Mouse (Mus musculus) forebrain, postnatal 0 days (tissue): ENCODE data around the gene Rplp2. TPM values are rescaled to one million over a fixed set of nuclear protein-coding genes. Genes with fewer than 3 reads are reported as not detected.
A peak's percentile ranks its signal among the peaks of the same experiment; 100 is the strongest.

Experiments used
- ATAC-seq: fragments of 200-750 bp; cut with Nextera tagmentation; 2 replicates; pipeline ENCODE4 v1.8.0; 2017; ENCODE audit warnings: mild to moderate bottlenecking, moderate library complexity
- DNase-seq: peaks from one replicate; pipeline ENCODE4 v3.0.0-alpha.2; 2015
- H3K27ac ChIP-seq: fragments of 300-500 bp; sonication (generic); 2 replicates; pipeline ENCODE4 v1.5.1; 2014; ENCODE audit warnings: low read depth, mild to moderate bottlenecking, antibody characterized with exemption, low read length, moderate library complexity, mixed read lengths
- H3K27me3 ChIP-seq: fragments of 300-500 bp; sonication (generic); 2 replicates; pipeline ENCODE4 v1.6.1; 2014; ENCODE audit warnings: mild to moderate bottlenecking, low read length, mixed read lengths; ENCODE audit not compliant: insufficient read depth
- H3K36me3 ChIP-seq: fragments of 300-500 bp; sonication (generic); 2 replicates; pipeline ENCODE4 v1.6.1; 2014; ENCODE audit warnings: mild to moderate bottlenecking, moderate library complexity; ENCODE audit not compliant: insufficient read depth
- H3K4me1 ChIP-seq: fragments of 300-500 bp; sonication (generic); 2 replicates; pipeline ENCODE4 v1.6.1; 2014; ENCODE audit warnings: antibody characterized with exemption; ENCODE audit not compliant: insufficient read depth
- H3K4me2 ChIP-seq: fragments of 300-500 bp; sonication (generic); 2 replicates; pipeline ENCODE4 v1.6.1; 2014; ENCODE audit warnings: low read depth, mild to moderate bottlenecking, moderate library complexity
- H3K4me3 ChIP-seq: fragments of 300-500 bp; sonication (generic); 2 replicates; pipeline ENCODE4 v1.5.1; 2014; ENCODE audit warnings: low read depth, low read length, mixed read lengths
- H3K9ac ChIP-seq: fragments of 300-500 bp; sonication (generic); 2 replicates; pipeline ENCODE4 v1.6.1; 2014; ENCODE audit warnings: mild to moderate bottlenecking
- H3K9me3 ChIP-seq: fragments of 300-500 bp; sonication (generic); 2 replicates; pipeline ENCODE4 v1.6.1; 2016; ENCODE audit warnings: low read length
- CTCF ChIP-seq: sonication (generic); IDR thresholded peaks from 2 replicates; pipeline ENCODE4 v1.5.1; 2016; ENCODE audit warnings: antibody characterized with exemption, control low read depth, low read depth
- WGBS: fragments of 180-500 bp; shearing (Covaris S2); extraction: QIAGEN DNeasy Blood & Tissue Kit; methylation state at CpG from one replicate; pipeline ENCODE4 v1.1.7; 2014; 5-methylcytosine and 5-hydroxymethylcytosine counted together
- polyA plus RNA-seq: library from polyadenylated mRNA; unstranded; fragments of >200 nt; fragmentation: Nextera tagmentation; extraction: Ambion mirVana; gene quantifications from 2 replicates; pipeline ENCODE4 v1.2.1, GENCODE M21; 2015
- total RNA-seq: library from RNA; depleted of rRNA; stranded (reverse); fragments of >200 nt; gene quantifications from 2 replicates; pipeline ENCODE4 v1.2.3, GENCODE M21; 2014

The Rplp2 gene
- total and polyA plus RNA-seq, 2 experiments from 2014 or later = 312 to 868 TPM

GRCm38 (mm10) chr7:141474160-141474559 is 27.0 kb downstream of the Rplp2 start:
- no peak overlapping the region for H3K27ac ChIP-seq
- no peak for ATAC-seq
- H3K4me3 ChIP-seq = peak overlapping the region; percentile 69
- 9% methylated on average over 5 of the region's 5 CpGs for WGBS
- TF ChIP-seq CTCF = no peak
- peak overlapping the region; percentile 71 for H3K4me2 ChIP-seq
- peaks cover 23% of the 10 kb centered on the region for H3K36me3 ChIP-seq
- H3K9me3 ChIP-seq = no peaks in the 10 kb centered on the region
- H3K9ac ChIP-seq = peak overlapping the region; percentile 91
- peaks cover 12% of the 10 kb centered on the region for H3K4me1 ChIP-seq
- no peak for DNase-seq
- no peaks in the 10 kb centered on the region for H3K27me3 ChIP-seq

GRCm38 (mm10) chr7:141475011-141475804 is 28.0 kb downstream of the Rplp2 start, which contains the start of the genes Polr2l and Tspan4:
Gene Polr2l (minus strand): TSS chr7:141475132.
Gene Tspan4 (plus strand): TSS chr7:141475240.
- DNase-seq (peak; percentile 91), ATAC-seq (peak; percentile 93)
- H3K27ac ChIP-seq = peak within 1 kb of the TSS; percentile 83
- H3K9me3 ChIP-seq = no peaks in the 10 kb centered on the region
- H3K4me2 ChIP-seq = peak within 1 kb of the TSS; percentile 71
- H3K4me1 ChIP-seq = peaks cover 9% of the 10 kb centered on the region
- H3K27me3 ChIP-seq = no peaks in the 10 kb centered on the region
- peak within 1 kb of the TSS; percentile 91 for H3K9ac ChIP-seq
- H3K36me3 ChIP-seq = peaks cover 17% of the 10 kb centered on the region
- peak; percentile 33; the same call in 1 of the 2 replicates for TF ChIP-seq CTCF
- peak within 1 kb of the TSS; percentile 69 for H3K4me3 ChIP-seq
- 1% methylated on average over 86 of the region's 87 CpGs for whole genome bisulfite sequencing

DNA sequence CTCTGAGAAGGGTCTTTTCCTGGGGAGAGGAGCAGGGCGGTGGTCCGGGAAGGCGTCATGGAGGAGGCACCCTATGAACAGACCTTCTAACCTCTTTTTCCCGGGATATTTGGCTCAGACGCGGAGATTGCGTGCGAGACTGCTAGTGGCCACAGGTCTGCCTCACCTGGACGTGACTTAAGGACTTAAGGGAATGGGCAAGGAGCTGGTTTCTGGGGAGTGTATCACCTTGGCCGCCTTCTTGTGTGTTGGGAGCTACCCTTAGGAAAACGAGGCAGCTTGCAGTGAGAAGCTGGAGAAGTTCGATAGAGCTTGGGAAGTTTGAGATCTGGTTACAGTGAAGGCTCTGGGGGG is 28.6 kb downstream of the Rplp2 start:
- Histone ChIP-seq H3K9me3 (no peaks in the 10 kb centered on the region), H3K27ac (peak overlapping the region; percentile 29; the same call in 1 of the 2 replicates), H3K4me2 (peak overlapping the region; percentile 71), H3K4me1 (peaks cover 9% of the 10 kb centered on the region), H3K27me3 (no peaks in the 10 kb centered on the region; the same call in 1 of the 2 replicates), H3K36me3 (peaks cover 11% of the 10 kb centered on the region), H3K4me3 (peak overlapping the region; percentile 69), H3K9ac (peak overlapping the region; percentile 91)
- 2% methylated on average over 12 of the region's 12 CpGs for WGBS
- DNase-seq (no peak), ATAC-seq (no peak)
- TF ChIP-seq CTCF = no peak

GRCm38 (mm10) chr7:141476226-141476980 is 29.2 kb downstream of the Rplp2 start:
- TF ChIP-seq CTCF = peak; percentile 34
- WGBS = 2% methylated on average over 16 of the region's 17 CpGs
- peaks cover 6% of the 10 kb centered on the region for H3K36me3 ChIP-seq
- peaks cover 10% of the 10 kb centered on the region for H3K4me1 ChIP-seq
- peak overlapping the region; percentile 71 for H3K4me2 ChIP-seq
- H3K27ac ChIP-seq = peak overlapping the region; percentile 29; the same call in 1 of the 2 replicates
- H3K27me3 ChIP-seq = no peaks in the 10 kb centered on the region; the same call in 1 of the 2 replicates
- DNase-seq = peak; percentile 23
- H3K9ac ChIP-seq = no peak overlapping the region
- H3K9me3 ChIP-seq = no peaks in the 10 kb centered on the region
- ATAC-seq = no peak
- no peak overlapping the region for H3K4me3 ChIP-seq

GRCm38 (mm10) chr7:141476981-141477370 is 29.8 kb downstream of the Rplp2 start:
- Histone ChIP-seq H3K27me3 (no peaks in the 10 kb centered on the region; the same call in 1 of the 2 replicates), H3K9me3 (no peaks in the 10 kb centered on the region), H3K4me1 (peaks cover 13% of the 10 kb centered on the region), H3K9ac (no peak overlapping the region), H3K4me2 (peak overlapping the region; percentile 71; the same call in 1 of the 2 replicates), H3K36me3 (peaks cover 4% of the 10 kb centered on the region), H3K4me3 (no peak overlapping the region), H3K27ac (no peak overlapping the region)
- DNase-seq = no peak
- 15% methylated on average over 7 of the region's 7 CpGs for WGBS
- no peak for ATAC-seq
- no peak for TF ChIP-seq CTCF

DNA sequence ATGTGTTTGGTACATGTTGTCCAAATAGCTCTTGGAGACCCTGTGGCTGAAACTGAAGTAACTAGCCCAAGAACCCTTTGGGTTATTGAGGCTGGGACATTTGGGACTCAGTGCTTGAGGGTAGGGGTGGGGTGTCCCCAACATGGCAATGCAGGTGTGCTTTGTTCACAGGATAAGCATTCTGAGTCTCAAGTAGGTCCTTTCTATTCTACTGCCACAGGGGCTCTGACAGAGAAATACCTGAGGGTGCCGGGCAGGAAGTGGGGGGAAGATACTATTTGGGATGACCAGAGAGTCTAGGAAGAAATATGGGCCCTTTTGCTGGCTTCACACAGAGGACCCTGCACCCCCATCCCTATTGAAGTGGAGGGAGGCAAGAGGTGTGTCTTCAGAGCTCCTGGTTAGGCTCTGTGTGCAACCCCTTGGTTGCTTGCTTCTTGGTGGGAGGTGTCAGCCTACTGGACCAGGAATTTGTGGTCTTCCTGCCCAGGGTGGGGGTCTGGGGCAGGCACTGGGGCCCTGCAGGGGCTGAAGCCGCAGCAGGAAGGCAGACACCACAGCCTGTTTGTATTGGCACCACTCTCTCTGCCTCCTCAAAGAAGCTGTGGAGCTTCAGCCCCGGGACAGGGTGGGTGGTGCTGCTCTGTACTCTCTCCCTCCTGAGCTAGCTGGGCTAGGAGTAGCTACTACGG is 30.6 kb downstream of the Rplp2 start:
- Histone ChIP-seq H3K36me3 (no peaks in the 10 kb centered on the region; the same call in 1 of the 2 replicates), H3K9me3 (no peaks in the 10 kb centered on the region), H3K27me3 (no peaks in the 10 kb centered on the region; the same call in 1 of the 2 replicates), H3K27ac (no peak overlapping the region), H3K4me3 (no peak overlapping the region), H3K4me2 (no peak overlapping the region), H3K9ac (no peak overlapping the region), H3K4me1 (peaks cover 13% of the 10 kb centered on the region)
- 73% methylated on average over 4 of the region's 4 CpGs for WGBS
- no peak for TF ChIP-seq CTCF
- no peak for DNase-seq
- ATAC-seq = no peak
